Mouse (Mus musculus): ENCODE data around the gene Ces2e.
"Not testable (repeated sequence)": the region's sequence is repeated elsewhere in the genome, so short reads cannot be mapped to it uniquely, and the experiment has no call there.

DNA sequence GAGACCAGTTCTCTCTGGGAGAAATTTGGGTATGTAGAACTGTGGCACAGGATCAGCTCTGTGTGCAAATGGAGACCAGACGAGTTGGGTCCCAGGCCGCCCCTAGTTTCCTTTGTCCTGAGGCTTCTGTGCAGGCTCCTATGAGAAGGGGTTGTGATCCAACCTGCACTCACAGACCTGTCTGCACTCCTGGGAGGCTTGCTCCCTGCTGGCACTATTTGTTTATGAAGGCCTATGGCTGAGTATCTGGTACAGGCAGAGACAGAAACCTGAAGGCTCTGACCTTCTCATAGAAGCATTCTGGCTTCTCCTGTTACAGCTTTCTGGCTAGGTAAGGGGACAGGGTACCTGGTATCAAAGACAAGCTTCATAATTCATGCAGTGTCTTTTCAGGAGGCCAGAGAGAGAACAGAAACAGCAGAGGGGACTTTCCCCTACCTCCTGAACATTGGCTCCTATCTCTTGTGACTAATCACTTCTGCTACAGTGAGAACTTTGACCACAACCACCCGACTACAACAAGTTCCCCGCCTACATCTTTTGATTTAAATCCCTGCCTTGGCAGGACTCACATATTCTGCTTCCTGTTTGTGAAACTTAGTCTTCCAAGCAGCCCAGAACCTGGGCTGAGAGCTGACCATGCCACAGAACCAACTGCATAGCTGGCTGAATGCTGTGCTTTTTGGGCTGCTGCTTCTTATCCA, 39.7 kb upstream of the Ces2e start:
- TF ChIP-seq CTCF (IDR thresholded peaks at IDR 0.05; ENCODE audit: extremely low read depth, insufficient read depth, insufficient read length, insufficient replicate concordance); POLR2A (IDR thresholded peaks at IDR 0.05; ENCODE audit: low read depth, low read length): not testable (repeated sequence)
